Mouse (Mus musculus) telencephalon, adult 2 months (tissue): ENCODE measurements at regions not wholly inside any gene's neighbourhood (a gene's known extent, or its start where the extent isn't known, plus 50 kb on each side); places are given as distances from the start of the nearest gene placed in this dataset.
A peak's percentile ranks its signal among the peaks of the same experiment; 100 is the strongest.

Experiments used
- DNase-seq: peaks from one replicate; pipeline ENCODE4 v3.0.0-alpha.2; 2011; ENCODE audit warnings: low read depth, low spot score

DNA sequence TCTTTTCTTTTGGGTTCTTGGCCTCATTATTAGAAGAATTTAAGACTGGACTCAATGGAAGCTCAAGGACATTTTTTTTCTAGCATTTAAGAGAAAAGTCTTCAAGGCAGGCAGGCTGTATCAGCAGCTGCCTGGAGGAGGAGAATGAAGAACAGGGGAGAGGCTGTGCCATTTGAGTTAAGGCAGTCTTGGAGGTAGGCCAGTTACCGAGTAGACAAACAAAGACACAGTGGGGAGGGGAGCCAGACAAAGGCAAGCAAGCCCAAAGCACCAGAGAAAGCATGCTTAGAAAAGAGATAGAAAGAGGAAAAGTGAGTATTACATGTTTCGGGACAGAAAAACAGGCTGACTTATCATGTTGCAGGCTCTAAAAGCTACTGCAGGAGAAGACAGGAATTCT, 392.0 kb downstream of the Igsf11 start:
- DNase-seq: no peak

DNA sequence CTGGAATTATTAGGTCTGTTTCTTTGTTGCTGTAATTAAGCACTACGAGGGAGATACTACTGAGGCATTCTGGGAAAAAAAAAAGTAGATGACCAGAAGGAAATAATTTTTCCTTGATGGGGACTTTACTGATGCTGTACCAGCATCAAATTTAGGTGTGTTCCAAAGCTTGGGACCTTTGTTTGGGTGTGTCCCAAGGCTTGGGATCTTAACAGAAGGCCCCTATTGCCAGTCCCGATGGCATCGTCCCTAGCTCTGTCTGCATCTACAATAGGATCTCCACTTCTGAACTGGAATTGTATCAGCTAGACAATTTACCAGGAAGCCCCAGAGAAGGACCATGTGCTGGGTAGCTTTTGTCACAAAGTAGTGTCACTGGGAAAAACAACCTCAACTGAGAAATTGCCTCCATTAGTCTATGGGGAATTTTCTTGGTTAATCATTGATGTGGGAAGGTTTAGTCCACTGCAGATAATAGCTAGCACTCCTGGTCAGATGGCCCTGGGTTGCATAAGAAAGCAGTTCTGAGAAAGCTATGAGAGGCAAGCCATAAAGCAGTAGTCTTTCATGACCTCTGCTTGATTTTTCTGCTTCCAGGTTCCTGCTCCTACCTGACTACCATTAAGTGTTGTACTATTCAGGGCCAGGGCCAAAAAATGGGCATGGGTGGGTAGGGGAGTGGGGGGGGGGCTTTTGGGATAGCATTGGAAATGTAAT, 392.7 kb downstream of the Igsf11 start:
- DNase-seq: no peak

- DNase-seq: no peak
Measured at GRCm38 (mm10) chr16:39286797-39287565, 394.5 kb downstream of the Igsf11 start.

DNA sequence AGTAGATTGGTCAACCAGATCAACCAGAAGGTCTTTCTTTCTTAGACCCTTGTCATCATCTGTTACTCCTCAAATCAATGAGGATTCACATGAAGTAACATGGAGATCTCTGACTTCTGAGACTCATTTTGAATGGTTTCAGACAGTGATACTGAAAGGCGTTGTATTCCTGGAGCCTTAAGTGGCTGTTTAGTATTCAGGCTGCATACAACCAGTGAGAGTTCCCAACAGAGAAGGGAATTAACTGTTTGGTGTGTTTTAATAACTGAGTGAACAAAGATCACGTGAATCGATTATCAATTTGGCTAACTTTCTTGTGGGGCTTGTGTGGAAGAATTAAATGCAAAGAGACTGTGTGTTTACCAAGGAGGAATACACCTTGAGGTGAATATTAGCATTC, 406.4 kb downstream of the Igsf11 start:
- DNase-seq: no peak

- DNase-seq: peak; percentile 86
Measured at GRCm38 (mm10) chr16:39302902-39303361, 410.5 kb downstream of the Igsf11 start.

GRCm38 (mm10) chr16:39303371-39303770, 410.9 kb downstream of the Igsf11 start:
- DNase-seq: no peak

- no peak for DNase-seq
Measured at GRCm38 (mm10) chr16:39307951-39308350, 415.5 kb downstream of the Igsf11 start.

GRCm38 (mm10) chr16:39316752-39317594, 424.5 kb downstream of the Igsf11 start:
- DNase-seq: peak; percentile 70

- DNase-seq: no peak
Measured at GRCm38 (mm10) chr16:39325627-39326026, 433.2 kb downstream of the Igsf11 start.

DNA sequence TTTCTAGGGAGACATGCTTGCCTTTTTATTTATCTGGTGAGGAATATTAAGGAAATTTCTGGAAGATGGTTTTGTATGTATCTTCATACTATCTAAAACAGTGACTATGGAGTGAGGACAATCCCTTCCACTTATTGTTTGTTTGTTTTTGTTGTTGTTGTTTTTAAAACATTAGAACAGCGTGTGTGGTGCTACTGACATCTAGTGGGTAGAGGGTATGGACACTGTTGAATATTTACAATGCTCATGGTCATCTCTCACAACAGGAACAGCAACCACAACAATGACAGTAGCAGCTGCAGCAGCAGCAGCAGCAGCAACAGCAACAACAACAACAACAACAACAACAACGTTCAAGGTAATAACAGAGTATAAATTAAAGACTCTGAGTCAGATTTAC, 471.2 kb downstream of the Igsf11 start:
- no peak for DNase-seq

GRCm38 (mm10) chr16:39368276-39368675, 475.8 kb downstream of the Igsf11 start:
- DNase-seq: no peak

DNA sequence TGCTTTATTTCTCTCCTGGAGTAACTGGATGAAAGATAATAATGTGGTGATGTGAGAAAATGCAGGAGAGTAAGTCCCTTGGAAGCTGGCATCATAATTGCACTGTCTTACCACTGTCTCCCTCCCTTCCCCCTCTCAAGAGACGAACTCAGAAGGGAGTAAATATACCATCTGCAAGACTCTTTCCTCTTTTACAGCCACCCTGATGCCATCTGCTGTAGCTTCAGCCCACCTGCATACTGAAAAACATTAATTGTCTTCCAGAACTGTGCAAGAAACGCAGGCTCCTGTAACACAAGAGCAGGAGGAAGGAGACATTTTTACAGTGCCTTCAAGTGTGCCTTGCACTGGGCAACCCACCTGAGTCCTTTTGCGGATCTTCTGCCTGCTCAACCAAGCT, 482.1 kb downstream of the Igsf11 start:
- peak; percentile 71 for DNase-seq

DNA sequence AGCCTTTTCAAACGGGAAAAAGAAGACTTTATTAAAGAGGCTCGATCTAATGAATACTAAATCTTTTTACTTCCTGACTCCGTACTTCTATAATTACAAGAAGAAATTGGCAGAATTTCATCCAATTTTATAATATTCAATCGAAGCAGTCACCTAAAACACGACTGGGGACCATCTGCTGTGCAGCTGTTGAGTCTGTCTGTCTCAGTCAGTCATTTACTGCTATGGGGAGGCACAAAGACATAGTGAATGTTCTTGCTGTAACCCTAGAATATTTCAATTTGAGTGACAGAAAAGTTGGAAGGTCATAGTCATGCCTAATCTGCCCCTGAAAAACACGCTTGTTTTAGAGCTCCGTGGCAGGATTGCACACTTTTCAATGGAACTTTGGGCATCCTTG, 487.5 kb downstream of the Igsf11 start:
- no peak for DNase-seq

GRCm38 (mm10) chr16:39389943-39390342, 497.5 kb downstream of the Igsf11 start:
- DNase-seq: no peak

- no peak for DNase-seq
Measured at GRCm38 (mm10) chr16:39390626-39391025, 498.2 kb downstream of the Igsf11 start.

GRCm38 (mm10) chr16:39402101-39402749, 509.8 kb downstream of the Igsf11 start:
- no peak for DNase-seq

DNA sequence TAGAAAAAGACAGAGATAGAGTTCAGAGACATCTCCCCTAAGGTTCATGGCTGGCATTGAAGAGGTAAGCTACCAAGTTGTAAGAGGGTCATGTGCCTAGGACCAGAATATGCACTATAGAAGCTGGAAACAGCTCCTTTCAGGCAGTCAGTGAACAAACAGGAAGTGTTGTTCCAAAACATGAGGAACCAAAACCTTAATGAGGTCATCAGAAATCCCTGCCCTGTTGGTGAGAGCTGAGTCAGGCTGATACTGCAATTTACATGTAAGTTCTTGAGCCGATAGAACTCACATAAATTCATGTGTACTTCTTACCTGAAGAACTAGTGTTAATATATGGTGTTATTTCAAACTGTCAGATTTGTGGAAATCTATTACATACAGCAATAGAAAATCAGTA, 539.1 kb downstream of the Igsf11 start:
- no peak for DNase-seq

GRCm38 (mm10) chr16:39445740-39446139, 538.4 kb upstream of the Lsamp start:
- peak; percentile 33 for DNase-seq

GRCm38 (mm10) chr16:39453400-39454138, 530.6 kb upstream of the Lsamp start:
- DNase-seq: no peak
